Mouse (Mus musculus): ENCODE results near the gene Pxdn. TPM values are rescaled to one million over a fixed set of nuclear protein-coding genes. Genes with fewer than 3 reads are reported as not detected.
A peak's percentile ranks its signal among the peaks of the same experiment; 100 is the strongest.

Gene Pxdn
- polyA plus RNA-seq, 1 experiment from 2014 or later, result 18.4 TPM

DNA sequence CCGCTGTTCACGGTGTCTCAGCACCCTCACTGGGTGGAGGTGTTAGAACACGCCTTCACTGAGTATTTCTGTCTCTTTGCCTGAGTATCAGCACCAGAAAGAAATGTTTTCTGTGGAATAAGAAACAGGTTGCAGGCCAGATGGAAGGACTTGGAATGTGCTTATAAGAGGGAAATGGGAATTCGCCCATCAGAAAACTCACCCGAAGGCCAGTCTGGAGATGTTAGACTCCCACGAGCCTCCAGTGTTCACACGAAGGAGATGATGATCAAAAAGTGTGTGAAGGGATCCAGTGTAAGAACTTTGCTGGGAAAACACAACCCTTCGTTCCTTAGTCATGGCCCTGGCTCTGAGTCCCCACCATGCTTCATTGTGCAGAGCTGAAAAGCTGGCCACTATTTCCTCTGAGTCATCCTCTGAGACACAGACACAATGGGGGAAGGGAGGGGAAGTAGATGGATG lies 3.3 kb upstream of the Pxdn start:
- Histone ChIP-seq H3K9me3 (ENCODE audit: control insufficient read depth) (no peaks in the 10 kb centered on the region), H3K4me2 (replicated peaks; ENCODE audit: low read depth) (no peak overlapping the region), H3K27me3 (replicated peaks; ENCODE audit: control insufficient read depth, insufficient read depth, low read length) (no peaks in the 10 kb centered on the region), H3K4me1 (replicated peaks; ENCODE audit: control insufficient read depth, insufficient read depth, low read length) (peaks cover 4% of the 10 kb centered on the region; the same call in 1 of the 2 replicates), H3K4me3 (ENCODE audit: low read depth, low read length) (no peak overlapping the region), H3K27ac (ENCODE audit: low read depth, low read length) (no peak overlapping the region), H3K9ac (ENCODE audit: low read depth, low read length) (no peak overlapping the region), H3K36me3 (ENCODE audit: control insufficient read depth, insufficient read depth) (no peaks in the 10 kb centered on the region)
- TF ChIP-seq CTCF (IDR thresholded peaks at IDR 0.05; ENCODE audit: low read depth), result no peak
- no peak for ATAC-seq
- 76% methylated on average over 8 of the region's 8 CpGs for WGBS

DNA sequence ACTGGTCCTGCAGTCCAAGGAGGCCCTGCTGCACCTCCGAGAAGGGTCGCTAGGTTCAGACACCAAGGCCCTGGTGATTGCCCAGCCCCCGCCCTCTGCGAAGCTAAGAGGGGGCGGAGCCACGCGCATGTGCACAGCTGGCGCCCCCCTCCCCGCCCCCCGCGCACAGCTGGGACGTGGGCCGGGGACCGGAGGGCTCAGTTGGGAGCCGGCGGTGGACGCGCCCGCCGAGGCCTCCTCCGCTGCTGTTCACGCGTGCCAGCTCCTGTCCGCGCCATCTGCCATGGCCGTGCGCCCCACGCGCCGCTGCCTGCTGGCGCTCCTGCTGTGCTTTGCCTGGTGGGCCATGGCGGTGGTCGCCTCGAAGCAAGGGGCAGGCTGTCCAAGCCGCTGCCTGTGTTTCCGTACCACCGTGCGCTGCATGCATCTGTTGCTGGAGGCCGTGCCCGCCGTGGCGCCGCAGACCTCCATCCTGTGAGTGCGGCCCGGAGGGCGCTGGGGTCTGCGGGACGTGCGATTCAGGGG lies 505 bp downstream of the Pxdn start:
- Histone ChIP-seq H3K36me3 (ENCODE audit: control insufficient read depth, insufficient read depth) (no peaks in the 10 kb centered on the region), H3K4me2 (replicated peaks; ENCODE audit: low read depth) (peak overlapping the region; percentile 77), H3K27me3 (replicated peaks; ENCODE audit: control insufficient read depth, insufficient read depth, low read length) (no peaks in the 10 kb centered on the region), H3K4me3 (ENCODE audit: low read depth, low read length) (peak overlapping the region; percentile 55), H3K27ac (ENCODE audit: low read depth, low read length) (peak overlapping the region; percentile 73), H3K4me1 (replicated peaks; ENCODE audit: control insufficient read depth, insufficient read depth, low read length) (peaks cover 4% of the 10 kb centered on the region; the same call in 1 of the 2 replicates), H3K9ac (ENCODE audit: low read depth, low read length) (peak overlapping the region; percentile 54), H3K9me3 (ENCODE audit: control insufficient read depth) (no peaks in the 10 kb centered on the region)
- WGBS, result 1% methylated on average over 29 of the region's 49 CpGs
- no peak for TF ChIP-seq CTCF (IDR thresholded peaks at IDR 0.05; ENCODE audit: low read depth)
- ATAC-seq, result peak; percentile 49

DNA sequence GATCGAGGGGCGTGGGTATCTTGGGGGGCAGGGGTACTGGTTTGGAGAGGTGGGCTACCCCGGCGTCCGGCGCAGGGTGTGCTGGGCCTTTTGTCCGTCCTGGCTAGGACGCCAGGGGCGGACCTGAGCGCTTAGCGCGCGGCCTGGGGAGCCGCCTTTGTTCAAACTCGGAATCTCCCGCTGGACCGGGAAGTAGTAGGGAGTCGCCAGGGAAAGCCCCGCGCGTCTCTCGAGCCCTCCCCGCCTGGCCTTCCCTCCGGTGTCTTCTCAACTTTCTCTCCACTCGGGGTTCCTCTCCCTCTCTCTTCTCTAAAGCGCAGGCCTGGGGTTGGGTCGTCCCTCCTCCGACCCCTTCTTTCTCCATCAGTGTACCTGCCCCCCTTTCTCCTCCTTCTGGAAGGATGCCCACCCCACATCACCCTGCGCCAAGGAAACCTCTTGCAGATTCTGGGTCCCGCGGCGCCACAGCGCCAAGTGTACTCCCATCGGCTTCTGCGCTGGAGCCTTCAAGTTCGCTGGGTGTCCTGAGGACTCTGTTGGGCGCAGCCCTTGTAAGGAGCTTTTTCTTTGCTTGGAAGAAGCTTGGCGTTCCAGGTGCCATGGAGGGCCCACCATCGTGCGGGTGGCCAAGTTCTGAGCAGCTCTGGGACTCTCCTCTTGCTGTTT lies 1.1 kb downstream of the Pxdn start:
- Histone ChIP-seq H3K36me3 (ENCODE audit: control insufficient read depth, insufficient read depth) (no peaks in the 10 kb centered on the region), H3K4me3 (ENCODE audit: low read depth, low read length) (peak overlapping the region; percentile 55), H3K27me3 (replicated peaks; ENCODE audit: control insufficient read depth, insufficient read depth, low read length) (no peaks in the 10 kb centered on the region), H3K4me2 (replicated peaks; ENCODE audit: low read depth) (peak overlapping the region; percentile 77), H3K9me3 (ENCODE audit: control insufficient read depth) (no peaks in the 10 kb centered on the region), H3K9ac (ENCODE audit: low read depth, low read length) (peak overlapping the region; percentile 54), H3K27ac (ENCODE audit: low read depth, low read length) (peak overlapping the region; percentile 75), H3K4me1 (replicated peaks; ENCODE audit: control insufficient read depth, insufficient read depth, low read length) (peaks cover 4% of the 10 kb centered on the region; the same call in 1 of the 2 replicates)
- under 1% methylated on average over 40 of the region's 40 CpGs for WGBS
- peak; percentile 37; the same call in 1 of the 2 replicates for TF ChIP-seq CTCF (IDR thresholded peaks at IDR 0.05; ENCODE audit: low read depth)
- ATAC-seq, result peak; percentile 63

DNA sequence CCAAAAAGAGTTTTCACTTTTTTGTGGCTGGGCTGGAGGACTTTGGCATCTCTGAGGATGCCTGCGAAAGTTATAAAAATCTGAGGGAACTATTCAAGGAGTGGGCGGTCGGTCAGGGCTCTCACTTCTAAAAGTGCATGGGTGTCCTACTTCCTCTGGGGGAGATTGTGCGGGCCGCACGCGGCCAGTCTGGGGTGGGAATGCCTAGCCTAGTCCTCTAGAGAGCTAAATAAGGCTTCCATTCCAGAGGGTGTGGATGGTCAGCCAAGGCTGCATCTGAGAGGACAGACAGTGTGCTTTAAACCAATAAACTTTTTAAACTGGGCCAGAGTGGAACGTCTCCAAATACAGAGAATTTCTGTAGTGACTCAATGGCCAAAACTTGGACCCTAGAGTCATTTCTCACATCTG lies 1.9 kb downstream of the Pxdn start:
- Histone ChIP-seq H3K36me3 (ENCODE audit: control insufficient read depth, insufficient read depth) (no peaks in the 10 kb centered on the region), H3K4me2 (replicated peaks; ENCODE audit: low read depth) (peak overlapping the region; percentile 77), H3K9ac (ENCODE audit: low read depth, low read length) (peak overlapping the region; percentile 54; the same call in 1 of the 2 replicates), H3K27me3 (replicated peaks; ENCODE audit: control insufficient read depth, insufficient read depth, low read length) (no peaks in the 10 kb centered on the region), H3K27ac (ENCODE audit: low read depth, low read length) (peak overlapping the region; percentile 75; the same call in 1 of the 2 replicates), H3K4me3 (ENCODE audit: low read depth, low read length) (peak overlapping the region; percentile 55), H3K9me3 (ENCODE audit: control insufficient read depth) (no peaks in the 10 kb centered on the region), H3K4me1 (replicated peaks; ENCODE audit: control insufficient read depth, insufficient read depth, low read length) (peaks cover 4% of the 10 kb centered on the region; the same call in 1 of the 2 replicates)
- no peak for ATAC-seq
- WGBS, result 24% methylated on average over 8 of the region's 8 CpGs
- no peak for TF ChIP-seq CTCF (IDR thresholded peaks at IDR 0.05; ENCODE audit: low read depth)

DNA sequence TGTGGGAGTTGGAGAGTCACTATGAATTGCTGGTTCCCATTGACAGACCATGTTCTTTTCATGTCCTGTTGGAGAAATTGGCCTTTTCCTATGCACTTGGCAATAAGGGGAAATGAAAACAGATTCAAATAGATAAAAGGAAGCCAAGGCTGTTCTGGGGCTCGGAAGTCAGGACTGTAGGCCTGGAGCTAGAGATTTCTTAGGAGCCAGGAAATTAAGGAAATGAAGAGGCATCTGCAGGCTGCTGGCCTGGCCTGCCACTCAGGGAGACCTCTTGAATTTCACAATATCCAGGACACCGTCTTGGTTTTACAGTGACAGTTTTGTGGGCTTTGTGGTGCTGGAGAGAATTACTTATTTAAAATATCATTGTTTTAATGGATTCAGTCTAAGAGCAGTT lies 5.0 kb downstream of the Pxdn start:
- 70% methylated on average over 2 of the region's 2 CpGs for WGBS
- no peaks in the 10 kb centered on the region for H3K9me3 ChIP-seq (ENCODE audit: control insufficient read depth)
- H3K27me3 ChIP-seq (replicated peaks; ENCODE audit: control insufficient read depth, insufficient read depth, low read length), result no peaks in the 10 kb centered on the region
- H3K27ac ChIP-seq (ENCODE audit: low read depth, low read length), result no peak overlapping the region
- no peaks in the 10 kb centered on the region for H3K36me3 ChIP-seq (ENCODE audit: control insufficient read depth, insufficient read depth)
- no peak overlapping the region for H3K4me3 ChIP-seq (ENCODE audit: low read depth, low read length)
- TF ChIP-seq CTCF (IDR thresholded peaks at IDR 0.05; ENCODE audit: low read depth), result no peak
- H3K9ac ChIP-seq (ENCODE audit: low read depth, low read length), result no peak overlapping the region
- H3K4me2 ChIP-seq (replicated peaks; ENCODE audit: low read depth), result no peak overlapping the region
- ATAC-seq, result no peak
- peaks cover 2% of the 10 kb centered on the region; the same call in 1 of the 2 replicates for H3K4me1 ChIP-seq (replicated peaks; ENCODE audit: control insufficient read depth, insufficient read depth, low read length)

DNA sequence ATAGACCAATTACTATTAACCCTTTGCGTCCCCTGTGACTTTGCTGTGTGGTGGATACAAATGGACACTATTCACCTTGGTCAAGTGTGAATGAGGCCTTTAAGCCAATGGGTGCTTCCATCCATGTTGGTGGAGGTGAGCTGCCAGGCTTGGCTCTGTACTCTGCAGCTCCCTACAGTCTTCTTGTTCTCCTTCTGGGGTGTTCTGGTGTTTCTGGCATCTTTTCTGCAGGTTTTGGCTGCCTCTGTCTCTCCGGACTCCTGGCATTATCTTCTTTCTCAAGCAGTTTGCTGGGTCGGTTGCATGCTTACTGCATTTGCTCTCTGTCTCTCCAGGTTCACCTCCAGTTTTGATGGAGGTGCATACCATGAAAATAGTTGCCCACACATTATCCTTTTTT lies 7.2 kb downstream of the Pxdn start:
- H3K36me3 ChIP-seq (ENCODE audit: control insufficient read depth, insufficient read depth), result no peaks in the 10 kb centered on the region
- H3K9ac ChIP-seq (ENCODE audit: low read depth, low read length), result no peak overlapping the region
- WGBS, result 90% methylated on average over 3 of the region's 3 CpGs
- TF ChIP-seq CTCF (IDR thresholded peaks at IDR 0.05; ENCODE audit: low read depth), result no peak
- no peaks in the 10 kb centered on the region for H3K9me3 ChIP-seq (ENCODE audit: control insufficient read depth)
- H3K27me3 ChIP-seq (replicated peaks; ENCODE audit: control insufficient read depth, insufficient read depth, low read length), result no peaks in the 10 kb centered on the region
- ATAC-seq, result no peak
- no peaks in the 10 kb centered on the region for H3K4me1 ChIP-seq (replicated peaks; ENCODE audit: control insufficient read depth, insufficient read depth, low read length)
- no peak overlapping the region for H3K4me2 ChIP-seq (replicated peaks; ENCODE audit: low read depth)
- no peak overlapping the region for H3K4me3 ChIP-seq (ENCODE audit: low read depth, low read length)
- H3K27ac ChIP-seq (ENCODE audit: low read depth, low read length), result no peak overlapping the region

Measured in intestine, postnatal 0 days (tissue).